Mouse (Mus musculus) naive thymus-derived CD4-positive, alpha-beta T cell, adult 2 months (primary cell): ENCODE data around the gene Gm10696.
"Not testable (repeated sequence)": the region's sequence is repeated elsewhere in the genome, so short reads cannot be mapped to it uniquely, and the experiment has no call there.

Experiments used
- DNase-seq: peaks from one replicate; pipeline ENCODE4 v3.0.0-alpha.2; 2011; ENCODE audit warnings: low read depth

The Gm10696 gene

GRCm38 (mm10) chr3:94178093-94178492, at the start of gene Gm10696:
Gm10696 (minus strand) TSS chr3:94178193.
- not testable (repeated sequence) for DNase-seq

- not testable (repeated sequence) for DNase-seq
Measured at GRCm38 (mm10) chr3:94196414-94196813, 18.4 kb upstream of the Gm10696 start, which contains the start of gene Gm5286. Gm5286 (plus strand) TSS chr3:94196714.

DNA sequence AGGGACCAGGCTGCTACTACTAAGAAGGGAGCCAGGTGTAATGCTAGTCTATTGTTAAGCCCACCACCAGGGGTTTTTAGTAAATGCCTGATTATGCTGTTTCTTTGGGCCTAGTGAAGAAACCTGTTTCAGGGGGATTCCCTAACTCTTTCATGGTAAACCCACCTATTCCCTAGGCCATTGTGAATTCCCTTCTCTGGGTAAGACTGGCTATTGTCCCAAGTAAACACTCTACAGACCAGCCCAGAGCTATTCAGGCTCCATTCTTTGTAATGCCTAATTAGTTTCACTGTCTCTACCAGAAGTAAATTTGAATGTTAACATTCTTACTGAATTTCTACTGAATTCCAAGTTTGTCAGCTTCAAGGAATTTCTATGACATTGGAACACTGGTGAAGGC, 10.6 kb downstream of the Gm10696 start:
- not testable (repeated sequence) for DNase-seq
